Mouse (Mus musculus) hindlimb bud, embryonic 11.5 days (tissue): Measurements from ENCODE around the gene Rimbp3.
"Not testable (repeated sequence)": the region's sequence is repeated elsewhere in the genome, so short reads cannot be mapped to it uniquely, and the experiment has no call there.

Experiments used
- DNase-seq: peaks from one replicate; pipeline ENCODE4 v3.0.0-alpha.2; 2012; ENCODE audit warnings: low read depth, low spot score; ENCODE audit errors: extremely low spot score

Rimbp3 gene

DNA sequence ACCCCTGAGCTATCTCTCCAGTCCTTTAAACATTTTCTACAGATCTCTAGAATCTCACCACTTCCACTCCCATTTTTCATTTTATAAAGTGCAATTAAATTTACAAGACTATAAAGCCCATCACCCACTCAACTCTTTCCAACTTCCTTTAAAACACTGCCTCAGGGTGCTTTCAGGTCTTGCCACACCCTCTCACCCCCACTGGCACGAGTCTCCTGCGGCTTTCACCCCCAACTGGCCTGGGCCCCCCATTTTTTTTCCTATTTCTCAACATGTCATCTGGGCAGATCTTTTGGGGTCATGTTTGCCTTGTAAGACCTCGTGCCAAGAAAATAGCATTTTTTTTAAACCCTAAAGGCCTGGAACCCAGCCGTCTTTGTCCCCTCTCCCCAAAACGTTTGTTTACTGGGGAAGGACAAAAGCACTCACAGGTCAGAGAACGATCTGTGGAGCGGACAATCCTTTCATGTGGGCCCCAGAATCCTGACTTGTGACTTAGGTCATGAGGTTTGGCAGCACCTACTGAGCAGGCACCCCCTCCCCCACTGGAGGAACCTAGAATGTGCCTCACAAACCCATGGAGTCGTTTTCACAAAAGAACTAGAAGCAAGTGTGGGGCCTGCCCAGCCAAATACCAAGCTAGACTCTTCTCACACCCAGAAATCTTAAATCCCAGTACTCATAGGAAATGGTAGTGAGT is 8.7 kb downstream of the Rimbp3 start:
- DNase-seq: no peak

GRCm38 (mm10) chr16:17220127-17220733 is 11.8 kb downstream of the Rimbp3 start:
- no peak for DNase-seq

DNA sequence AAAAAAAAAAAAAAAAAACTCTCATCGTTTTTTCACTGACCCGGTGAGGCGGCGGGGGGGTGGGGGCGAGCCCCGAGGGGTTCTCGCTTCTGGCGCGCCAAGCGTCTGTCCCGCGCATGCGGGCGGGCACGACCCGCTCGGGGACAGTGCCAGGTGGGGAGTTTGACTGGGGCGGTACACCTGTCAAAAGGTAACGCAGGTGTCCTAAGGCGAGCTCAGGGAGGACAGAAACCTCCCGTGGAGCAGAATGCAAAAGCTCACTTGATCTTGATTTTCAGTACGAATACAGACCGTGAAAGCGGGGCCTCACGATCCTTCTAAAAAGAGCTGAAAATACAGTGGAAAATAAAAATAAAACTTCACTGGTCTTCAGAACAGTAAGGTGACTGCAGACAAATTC is 13.8 kb downstream of the Rimbp3 start:
- DNase-seq: peak; percentile 96

DNA sequence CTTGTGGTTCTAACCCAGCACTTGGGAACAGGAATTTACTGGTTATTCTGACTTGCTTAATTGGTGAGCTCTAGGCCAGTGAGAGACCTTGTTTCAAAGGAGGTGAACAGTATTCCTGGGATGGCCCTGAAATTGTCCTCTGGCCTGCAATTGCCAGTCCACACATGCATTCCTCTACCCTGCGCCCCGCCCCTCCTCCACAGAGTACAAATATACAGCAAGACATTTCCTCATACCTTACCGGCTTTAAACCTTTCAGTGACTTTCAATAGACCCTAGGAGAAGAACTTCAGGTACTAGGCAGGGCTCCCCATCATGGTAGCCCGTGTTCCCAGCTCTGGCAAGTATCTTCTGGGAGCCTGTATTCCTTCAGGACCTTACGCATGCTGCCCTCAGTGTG is 17.2 kb downstream of the Rimbp3 start:
- no peak for DNase-seq

DNA sequence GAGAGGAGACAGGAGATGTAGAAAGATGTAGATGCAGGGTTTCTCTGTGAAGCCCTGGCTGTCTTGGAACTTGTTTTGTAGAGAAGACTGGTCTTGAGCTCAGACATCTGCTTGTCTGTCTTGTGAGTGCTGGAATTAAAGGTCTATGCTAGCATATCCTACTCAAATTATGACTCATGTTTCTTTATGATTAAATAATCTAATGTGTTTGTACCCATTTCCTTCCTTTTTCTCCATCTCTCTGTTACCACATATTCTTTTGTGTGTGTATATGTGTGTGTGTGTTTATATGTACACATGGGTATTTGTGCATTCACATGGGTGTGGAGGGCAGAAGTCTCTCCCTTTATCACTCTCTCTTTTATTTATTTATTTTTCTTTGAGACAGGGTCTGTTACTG is 18.1 kb downstream of the Rimbp3 start:
- DNase-seq: no peak

DNA sequence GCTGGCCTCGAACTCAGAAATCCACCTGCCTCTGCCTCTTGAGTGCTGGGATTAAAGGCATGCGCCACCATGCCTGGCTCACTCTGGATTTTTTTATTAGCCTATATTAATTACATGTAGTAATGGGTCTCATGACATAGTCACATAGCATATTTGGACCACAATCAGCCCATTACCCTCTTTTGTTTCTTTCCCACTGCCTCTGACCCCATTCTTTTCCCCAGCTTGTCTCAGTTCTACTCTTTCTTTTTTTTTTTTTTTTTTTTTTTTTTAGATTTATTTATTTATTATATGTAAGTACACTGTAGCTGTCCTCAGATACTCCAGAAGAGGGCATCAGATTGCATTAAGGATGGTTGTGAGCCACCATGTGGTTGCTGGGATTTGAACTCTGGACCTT is 23.1 kb downstream of the Rimbp3 start:
- DNase-seq: not testable (repeated sequence)

DNA sequence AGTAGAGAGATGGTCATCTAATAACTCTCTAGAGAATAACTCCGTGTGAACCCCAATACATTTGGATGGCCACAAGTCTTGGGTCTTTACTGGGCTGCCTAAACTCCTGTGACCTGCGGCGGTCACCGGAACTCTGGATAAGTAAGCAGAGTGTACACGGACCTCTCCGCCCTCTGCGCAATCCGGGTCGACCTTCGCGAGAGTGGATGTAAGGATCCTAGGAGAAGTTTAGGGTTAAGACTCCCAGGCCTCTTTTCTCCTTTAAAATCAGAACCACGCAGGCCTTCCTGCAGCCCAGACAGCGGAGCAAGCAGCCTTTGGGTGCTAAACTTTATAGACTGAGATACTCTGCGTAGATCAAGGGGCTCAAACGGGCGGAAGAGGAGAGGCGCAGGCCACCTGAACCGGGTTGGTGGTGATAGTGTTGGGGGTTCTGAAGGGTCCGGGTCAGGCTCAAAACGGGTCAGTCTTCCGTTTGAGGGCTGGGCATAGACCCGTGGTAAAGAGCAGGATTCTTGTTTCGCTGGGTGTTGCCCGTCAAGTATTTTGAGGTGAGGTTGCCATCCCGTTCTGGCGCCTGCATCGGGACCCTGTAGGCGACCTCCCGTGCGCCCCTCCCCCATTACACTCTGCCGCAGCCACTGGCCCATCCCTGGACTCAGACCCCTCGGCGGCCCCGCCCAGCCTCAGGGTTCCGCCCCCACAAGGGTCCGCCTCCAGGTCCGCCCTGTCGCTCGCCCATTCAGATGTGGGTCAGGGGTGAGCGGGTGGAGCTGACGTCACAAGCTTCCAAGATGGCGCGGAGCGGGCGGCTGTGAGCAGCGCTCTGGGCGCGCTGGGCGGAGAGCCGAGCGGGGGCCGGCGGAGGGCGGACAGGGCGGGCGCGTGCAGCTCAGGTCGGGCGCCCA is 24.6 kb downstream of the Rimbp3 start, which contains the start of gene Hic2:
Hic2 (plus strand) TSS at position 779 of the 908 bp plus-strand sequence.
- DNase-seq: peak; percentile 74

- DNase-seq: no peak
Measured at GRCm38 (mm10) chr16:17233702-17234498, 25.5 kb downstream of the Rimbp3 start.

- DNase-seq: no peak
Measured at GRCm38 (mm10) chr16:17234499-17234895, 26.1 kb downstream of the Rimbp3 start.

DNA sequence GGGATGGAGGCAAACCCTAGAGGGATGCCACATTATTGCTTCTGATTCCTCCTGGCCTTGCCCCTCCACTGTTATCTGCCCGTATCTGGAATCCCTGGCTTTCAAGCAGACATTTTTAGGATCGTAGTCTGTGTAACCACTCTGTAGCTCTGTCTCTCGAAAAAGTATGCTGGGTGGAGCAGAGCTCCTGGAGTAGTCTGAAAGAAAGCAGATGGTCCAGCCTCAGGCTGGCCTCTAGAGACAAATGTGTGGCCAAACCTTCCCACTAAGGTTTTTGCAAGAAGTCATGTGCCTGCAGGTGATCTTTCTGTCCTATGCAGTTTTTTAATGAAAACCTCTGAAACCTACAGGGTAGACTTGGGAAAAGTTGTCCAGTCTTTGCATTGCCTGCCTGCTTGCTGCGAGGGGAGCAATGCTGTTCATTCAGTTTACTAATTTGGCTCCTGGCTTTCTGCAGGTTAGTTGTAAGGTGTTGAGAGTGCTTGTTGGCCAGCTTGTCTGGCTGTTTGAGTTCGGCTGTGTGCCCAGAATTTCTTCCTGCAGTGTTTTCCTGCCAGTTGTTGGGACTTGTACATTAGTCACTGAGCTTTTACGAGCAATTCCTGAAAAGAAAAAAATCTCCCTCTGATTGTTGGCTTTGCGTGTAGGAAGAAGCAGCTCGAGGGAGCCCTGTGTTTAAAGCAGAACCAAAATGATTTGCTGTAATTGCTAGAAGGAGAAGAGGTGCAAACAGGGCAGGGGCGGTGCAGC is 26.7 kb downstream of the Rimbp3 start:
- no peak for DNase-seq

GRCm38 (mm10) chr16:17237634-17238033 is 29.2 kb downstream of the Rimbp3 start:
- no peak for DNase-seq

GRCm38 (mm10) chr16:17239409-17239808 is 31.0 kb downstream of the Rimbp3 start:
- DNase-seq: no peak

GRCm38 (mm10) chr16:17243731-17244130 is 35.3 kb downstream of the Rimbp3 start:
- no peak for DNase-seq

DNA sequence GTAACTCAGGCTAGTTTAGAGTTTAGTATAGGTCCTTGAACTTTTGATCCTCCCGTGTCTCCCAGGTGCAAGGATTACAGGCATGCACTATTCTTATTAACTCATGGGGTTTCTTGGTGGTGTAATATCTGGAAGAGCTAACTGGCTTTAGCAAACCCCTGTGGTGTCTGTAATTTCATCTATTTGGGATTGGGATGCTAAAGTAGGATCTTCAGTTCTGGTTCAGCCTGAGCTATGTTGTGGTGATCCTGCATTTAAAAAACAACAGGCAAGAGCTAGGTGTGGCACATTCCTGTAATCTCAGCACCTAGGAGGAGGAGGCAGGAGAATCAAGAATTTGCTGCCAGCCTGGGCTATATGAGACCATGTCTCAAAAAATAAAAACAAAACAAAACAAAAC is 36.6 kb downstream of the Rimbp3 start:
- DNase-seq: no peak

- DNase-seq: no peak
Measured at GRCm38 (mm10) chr16:17247727-17248126, 39.3 kb downstream of the Rimbp3 start.

DNA sequence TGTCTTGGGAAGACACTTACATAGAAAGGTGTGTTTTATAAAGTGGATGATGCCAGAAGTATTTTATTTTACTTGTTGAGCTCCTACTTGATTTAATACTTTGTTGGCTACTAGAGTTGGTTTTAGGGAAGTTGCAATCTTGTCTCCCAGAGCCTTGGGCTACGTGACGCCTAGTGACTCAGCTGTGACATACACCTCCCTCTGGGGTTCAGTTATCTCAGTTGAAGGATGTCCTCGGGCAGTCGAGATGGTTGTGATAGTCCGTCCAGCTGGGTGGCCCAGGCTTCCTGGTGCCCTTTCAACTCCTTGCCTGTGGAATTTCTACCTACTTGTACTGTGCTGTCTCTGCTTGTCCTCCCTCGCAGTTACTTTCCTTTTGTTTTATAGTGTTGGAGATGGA is 40.7 kb downstream of the Rimbp3 start:
- DNase-seq: no peak

DNA sequence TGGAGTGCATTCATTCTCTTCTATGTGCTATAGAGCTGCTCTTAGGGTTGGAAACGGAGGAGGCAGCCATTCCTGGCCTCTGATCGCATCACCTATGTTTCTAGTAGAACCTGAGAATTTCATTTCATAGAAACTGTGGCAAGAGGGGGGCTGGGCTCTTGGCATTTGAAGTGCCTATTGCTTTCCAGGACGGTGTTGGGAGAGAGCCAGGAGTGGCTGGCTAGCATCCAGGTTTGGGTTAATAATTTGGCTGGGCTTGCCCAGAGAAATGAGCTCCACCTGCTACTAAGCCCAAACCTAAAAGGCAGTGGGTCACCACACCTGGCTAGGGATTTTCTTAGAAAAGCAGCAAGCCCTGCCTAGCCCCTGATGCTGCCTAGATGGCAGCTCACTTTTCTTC is 43.1 kb downstream of the Rimbp3 start:
- DNase-seq: no peak

GRCm38 (mm10) chr16:17252086-17252726 is 43.8 kb downstream of the Rimbp3 start:
- no peak for DNase-seq

DNA sequence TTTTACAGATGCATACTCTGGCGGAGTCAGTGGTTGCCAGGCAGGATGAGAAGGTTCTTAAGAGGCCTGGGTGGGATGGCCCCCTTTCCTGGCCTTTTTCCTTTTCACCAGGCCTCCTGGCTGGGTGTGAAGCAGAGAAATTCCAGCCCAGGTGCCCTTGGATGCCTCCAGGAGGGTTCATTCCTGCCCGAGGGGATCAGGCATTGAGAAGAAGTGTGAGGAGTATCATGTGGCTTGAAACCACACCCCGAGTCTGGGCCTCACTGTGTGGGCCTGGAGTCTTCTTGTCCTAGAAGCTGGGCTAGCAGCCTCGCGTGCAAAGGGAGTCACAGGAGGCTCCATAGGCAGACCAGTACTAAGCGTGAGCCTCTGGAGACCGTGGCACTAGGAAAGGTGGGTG is 44.4 kb downstream of the Rimbp3 start:
- DNase-seq: no peak
